Mouse (Mus musculus) hindbrain, embryonic 11.5 days (tissue): ENCODE measurements around the gene BC016579. TPM values are rescaled to one million over a fixed set of nuclear protein-coding genes. Genes with fewer than 3 reads are reported as not detected.

Experiments used
- ATAC-seq: fragments of 200-750 bp; cut with Nextera tagmentation; 2 replicates; pipeline ENCODE4 v1.8.0; 2017; ENCODE audit warnings: mild to moderate bottlenecking, moderate TSS enrichment, moderate library complexity; ENCODE audit not compliant: low FRiP score
- DNase-seq: peaks from one replicate; pipeline ENCODE4 v3.0.0-alpha.2; 2015; ENCODE audit warnings: low spot score
- H3K27ac ChIP-seq: fragments of 300-500 bp; sonication (generic); 2 replicates; pipeline ENCODE4 v1.5.1; 2014; ENCODE audit warnings: mild to moderate bottlenecking, low read depth, low read length
- H3K27me3 ChIP-seq: fragments of 300-500 bp; sonication (generic); 2 replicates; pipeline ENCODE4 v1.6.1; 2014; ENCODE audit warnings: mild to moderate bottlenecking, low read length, moderate library complexity, mixed read lengths; ENCODE audit not compliant: control insufficient read depth, insufficient read depth
- H3K36me3 ChIP-seq: fragments of 300-500 bp; sonication (generic); 2 replicates; pipeline ENCODE4 v1.6.1; 2014; ENCODE audit warnings: mild to moderate bottlenecking, low read length, moderate library complexity, mixed read lengths; ENCODE audit not compliant: control insufficient read depth, insufficient read depth
- H3K4me1 ChIP-seq: fragments of 300-500 bp; sonication (generic); replicated peaks from 2 replicates; pipeline ENCODE4 v1.6.1; 2014; ENCODE audit warnings: low read length, mixed read lengths; ENCODE audit not compliant: control insufficient read depth, insufficient read depth
- H3K4me2 ChIP-seq: fragments of 300-500 bp; sonication (generic); replicated peaks from 2 replicates; pipeline ENCODE4 v1.6.1; 2014; ENCODE audit warnings: mild to moderate bottlenecking, low read depth, low read length
- H3K4me3 ChIP-seq: fragments of 300-500 bp; sonication (generic); 2 replicates; pipeline ENCODE4 v1.5.1; 2014; ENCODE audit warnings: low read depth, low read length
- H3K9ac ChIP-seq: fragments of 300-500 bp; sonication (generic); 2 replicates; pipeline ENCODE4 v1.6.1; 2014; ENCODE audit warnings: low read depth, low read length
- H3K9me3 ChIP-seq: fragments of 300-500 bp; sonication (generic); 2 replicates; pipeline ENCODE4 v1.6.1; 2016; ENCODE audit warnings: low read length; ENCODE audit not compliant: control insufficient read depth
- WGBS: fragments of 180-500 bp; shearing (Covaris S2); extraction: QIAGEN DNeasy Blood & Tissue Kit; methylation state at CpG from one replicate; pipeline ENCODE4 v1.1.7; 2014; 5-methylcytosine and 5-hydroxymethylcytosine counted together
- polyA plus RNA-seq: library from polyadenylated mRNA; unstranded; fragments of >200 nt; fragmentation: Nextera tagmentation; extraction: Ambion mirVana; gene quantifications from 2 replicates; pipeline ENCODE4 v1.2.1, GENCODE M21; 2014

Gene BC016579
- polyA plus RNA-seq, 1 experiment from 2014 or later = 0.28 TPM

DNA sequence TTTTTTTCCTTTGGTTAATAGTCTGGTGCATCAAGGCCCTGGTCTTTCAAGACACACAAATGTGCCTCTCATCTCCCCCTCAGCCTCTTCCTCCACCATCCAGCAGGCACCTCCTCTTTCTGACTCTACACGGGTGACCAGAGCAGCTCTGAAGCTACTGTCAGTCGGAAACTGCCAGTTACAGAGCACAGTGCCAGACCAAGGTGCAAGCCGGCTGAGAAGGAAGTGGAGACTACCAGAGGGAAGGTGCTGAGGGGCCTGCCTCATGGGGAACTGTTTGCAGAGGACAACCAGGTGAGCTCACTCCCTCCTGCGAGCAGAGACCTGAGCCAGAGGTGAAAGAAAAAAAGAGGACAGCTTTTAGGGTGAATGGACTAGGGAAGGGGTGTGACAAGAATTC, 43.6 kb downstream of the BC016579 start, which contains the start of gene Gcsam:
Gene Gcsam, plus strand, starts transcription at position 114 of the 400 bp plus-strand sequence.
- no peak for ATAC-seq
- Histone ChIP-seq H3K27me3 (no peaks in the 10 kb centered on the region), H3K9ac (no peak within 1 kb of the TSS), H3K9me3 (no peaks in the 10 kb centered on the region), H3K4me3 (no peak within 1 kb of the TSS), H3K36me3 (no peaks in the 10 kb centered on the region), H3K4me2 (no peak within 1 kb of the TSS), H3K27ac (no peak within 1 kb of the TSS), H3K4me1 (no peaks in the 10 kb centered on the region)
- 70% methylated on average over 4 of the region's 4 CpGs for WGBS
- DNase-seq = no peak

GRCm38 (mm10) chr16:45609300-45609699, 44.6 kb downstream of the BC016579 start:
- Histone ChIP-seq H3K27me3 (no peaks in the 10 kb centered on the region), H3K9ac (no peak overlapping the region), H3K27ac (no peak overlapping the region), H3K36me3 (no peaks in the 10 kb centered on the region), H3K4me2 (no peak overlapping the region), H3K9me3 (no peaks in the 10 kb centered on the region), H3K4me1 (no peaks in the 10 kb centered on the region), H3K4me3 (no peak overlapping the region)
- DNase-seq (peak; percentile 27), ATAC-seq (no peak)
- 84% methylated on average over 3 of the region's 3 CpGs for WGBS

- no peaks in the 10 kb centered on the region for H3K9me3 ChIP-seq
- H3K4me2 ChIP-seq = no peak overlapping the region
- H3K27ac ChIP-seq = no peak overlapping the region
- H3K36me3 ChIP-seq = no peaks in the 10 kb centered on the region
- ATAC-seq = no peak
- no peak overlapping the region for H3K9ac ChIP-seq
- H3K4me3 ChIP-seq = no peak overlapping the region
- 65% methylated on average over 4 of the region's 4 CpGs for WGBS
- no peak for DNase-seq
- H3K27me3 ChIP-seq = no peaks in the 10 kb centered on the region
- no peaks in the 10 kb centered on the region for H3K4me1 ChIP-seq
Observed at GRCm38 (mm10) chr16:45608481-45608954, 45.4 kb downstream of the BC016579 start.

DNA sequence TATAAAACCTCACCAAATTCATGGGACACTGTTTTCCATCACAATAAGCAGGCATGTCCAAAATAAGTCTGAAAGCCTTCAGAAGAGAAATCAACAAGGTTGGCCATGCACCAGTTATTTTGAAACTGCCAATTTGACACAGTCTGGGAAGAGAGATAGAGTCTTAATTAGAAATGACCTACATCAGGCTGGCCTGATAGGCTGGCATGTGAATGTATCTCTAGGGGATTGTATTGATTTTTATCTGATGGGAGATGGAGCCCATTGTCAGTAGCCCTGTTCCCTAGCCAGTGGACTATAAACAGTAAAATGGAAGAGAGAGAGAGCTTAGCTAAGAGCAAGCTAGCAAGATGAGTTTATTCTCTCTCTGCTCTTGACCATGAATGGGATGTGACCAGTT, 58.4 kb downstream of the BC016579 start:
- no peak overlapping the region for H3K4me2 ChIP-seq

GRCm38 (mm10) chr16:45593656-45594055, 60.2 kb downstream of the BC016579 start:
- no peak overlapping the region for H3K27ac ChIP-seq
- 60% methylated on average over 1 of the region's 1 CpGs for WGBS
- DNase-seq (no peak), ATAC-seq (no peak)
- H3K4me2 ChIP-seq = no peak overlapping the region
- no peaks in the 10 kb centered on the region for H3K36me3 ChIP-seq
- no peaks in the 10 kb centered on the region for H3K27me3 ChIP-seq
- no peaks in the 10 kb centered on the region for H3K4me1 ChIP-seq
- no peak overlapping the region for H3K4me3 ChIP-seq
- no peaks in the 10 kb centered on the region for H3K9me3 ChIP-seq
- no peak overlapping the region for H3K9ac ChIP-seq

More for the DNA sequence above, 58.4 kb downstream of the BC016579 start:
- Histone ChIP-seq H3K9me3 (no peaks in the 10 kb centered on the region), H3K4me3 (no peak overlapping the region), H3K27ac (no peak overlapping the region), H3K9ac (no peak overlapping the region), H3K27me3 (no peaks in the 10 kb centered on the region), H3K36me3 (no peaks in the 10 kb centered on the region), H3K4me1 (no peaks in the 10 kb centered on the region)
- no peak for DNase-seq
- peak; percentile 73 for ATAC-seq

DNA sequence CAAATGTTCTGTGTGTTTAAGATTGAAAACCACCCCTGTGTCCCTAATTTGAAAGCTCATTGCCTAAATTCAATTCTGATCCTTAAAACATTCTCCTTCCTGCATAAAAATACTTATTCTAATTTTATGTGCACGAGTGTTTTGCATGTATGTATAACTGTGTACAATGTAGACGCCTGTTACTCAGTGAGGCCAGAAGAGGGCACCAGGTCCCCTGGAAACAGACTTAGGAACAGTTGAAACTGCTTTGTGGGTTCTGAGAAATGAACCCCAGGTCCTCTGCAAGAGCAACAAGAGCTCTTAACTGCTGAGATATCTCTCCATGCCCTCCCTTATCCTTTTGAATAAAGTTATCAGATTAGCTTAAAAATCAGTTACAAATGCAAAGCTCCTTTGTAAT, 71.4 kb downstream of the BC016579 start:
- Histone ChIP-seq H3K27ac (no peak overlapping the region), H3K4me1 (no peaks in the 10 kb centered on the region), H3K9ac (no peak overlapping the region), H3K4me3 (no peak overlapping the region), H3K36me3 (no peaks in the 10 kb centered on the region), H3K27me3 (no peaks in the 10 kb centered on the region), H3K4me2 (no peak overlapping the region), H3K9me3 (no peaks in the 10 kb centered on the region)
- DNase-seq (no peak), ATAC-seq (no peak)
- 34% methylated on average over 2 of the region's 2 CpGs for WGBS

DNA sequence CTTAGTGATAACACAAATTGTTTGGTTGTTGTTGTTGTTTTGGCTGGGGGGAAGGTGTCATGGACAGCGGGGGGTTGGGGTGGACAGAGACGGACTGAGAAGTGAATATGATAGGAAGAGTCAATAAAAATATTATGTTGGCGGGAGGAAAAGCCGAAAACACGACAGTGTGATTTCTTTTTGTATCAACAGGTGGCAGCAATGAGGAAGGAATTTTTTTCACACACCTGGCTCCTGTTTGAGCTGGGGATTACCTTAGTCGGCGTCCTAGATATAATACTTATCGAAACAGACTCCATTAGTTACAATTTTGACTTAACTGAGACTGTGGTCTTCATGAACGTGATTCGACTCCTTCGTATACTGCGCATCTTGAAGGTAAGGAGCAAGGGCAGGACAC, 74.0 kb downstream of the BC016579 start:
- no peaks in the 10 kb centered on the region for H3K4me1 ChIP-seq
- 61% methylated on average over 12 of the region's 12 CpGs for WGBS
- no peak overlapping the region for H3K4me3 ChIP-seq
- no peak overlapping the region for H3K9ac ChIP-seq
- ATAC-seq (no peak), DNase-seq (no peak)
- H3K27me3 ChIP-seq = no peaks in the 10 kb centered on the region
- H3K36me3 ChIP-seq = no peaks in the 10 kb centered on the region
- H3K4me2 ChIP-seq = no peak overlapping the region
- H3K27ac ChIP-seq = no peak overlapping the region
- H3K9me3 ChIP-seq = no peaks in the 10 kb centered on the region

Other genes starting within 250 kb of the BC016579 start
- 49.4 and 52.9 TPM in 2 replicates for gene Cd200, start 245.0 kb downstream of the BC016579 start, polyA plus RNA-seq
- gene Gm609, start 161.1 kb downstream of the BC016579 start, polyA plus RNA-seq = not detected in 2 replicates
- gene Gm17783, start 122.0 kb downstream of the BC016579 start, polyA plus RNA-seq = not detected in 2 replicates
- not detected in 2 replicates for gene Slc9c1, start 118.8 kb downstream of the BC016579 start, polyA plus RNA-seq
- 0.07 and 0.34 TPM in 2 replicates for gene Gcsam, start 43.7 kb downstream of the BC016579 start, polyA plus RNA-seq
- 0.43 and 0.99 TPM in 2 replicates for gene Tmprss7, start 39.6 kb upstream of the BC016579 start, polyA plus RNA-seq
- gene Tagln3, start 70.5 kb upstream of the BC016579 start, polyA plus RNA-seq = 410 and 447 TPM in 2 replicates
- 44.5 and 46.2 TPM in 2 replicates for gene Abhd10, start 88.9 kb upstream of the BC016579 start, polyA plus RNA-seq